Mouse (Mus musculus) neural tube, embryonic 11.5 days (tissue): Measurements from ENCODE around the gene Hist1h3c. TPM values are rescaled to one million over a fixed set of nuclear protein-coding genes. Genes with fewer than 3 reads are reported as not detected.

ENCODE experiments used
- ATAC-seq: fragments of 200-750 bp; cut with Nextera tagmentation; 2 replicates; pipeline ENCODE4 v1.8.0; 2017; ENCODE audit warnings: moderate number of reproducible peaks, mild to moderate bottlenecking, moderate TSS enrichment, moderate library complexity; ENCODE audit not compliant: insufficient read depth, low FRiP score, low TSS enrichment
- DNase-seq: peaks from one replicate; pipeline ENCODE4 v3.0.0-alpha.2; 2015; ENCODE audit warnings: low spot score
- H3K27ac ChIP-seq: fragments of 300-500 bp; sonication (generic); 2 replicates; pipeline ENCODE4 v1.5.1; 2014; ENCODE audit warnings: low read depth, mild to moderate bottlenecking, low read length
- H3K27me3 ChIP-seq: fragments of 300-500 bp; sonication (generic); 2 replicates; pipeline ENCODE4 v1.6.1; 2014; ENCODE audit warnings: mild to moderate bottlenecking, low read length, mixed read lengths; ENCODE audit not compliant: control insufficient read depth, insufficient read depth
- H3K36me3 ChIP-seq: fragments of 300-500 bp; sonication (generic); 2 replicates; pipeline ENCODE4 v1.6.1; 2014; ENCODE audit warnings: mild to moderate bottlenecking, low read length, moderate library complexity, mixed read lengths; ENCODE audit not compliant: control insufficient read depth, insufficient read depth
- H3K4me1 ChIP-seq: fragments of 300-500 bp; sonication (generic); 2 replicates; pipeline ENCODE4 v1.6.1; 2014; ENCODE audit warnings: low read length, mixed read lengths; ENCODE audit not compliant: control insufficient read depth, insufficient read depth
- H3K4me2 ChIP-seq: fragments of 300-500 bp; sonication (generic); 2 replicates; pipeline ENCODE4 v1.6.1; 2014; ENCODE audit warnings: low read depth, mild to moderate bottlenecking, moderate library complexity
- H3K4me3 ChIP-seq: fragments of 300-500 bp; sonication (generic); 2 replicates; pipeline ENCODE4 v1.5.1; 2014; ENCODE audit warnings: low read depth, low read length
- H3K9ac ChIP-seq: fragments of 300-500 bp; sonication (generic); 2 replicates; pipeline ENCODE4 v1.6.1; 2014; ENCODE audit warnings: mild to moderate bottlenecking, low read length
- H3K9me3 ChIP-seq: fragments of 300-500 bp; sonication (generic); 2 replicates; pipeline ENCODE4 v1.6.1; 2016; ENCODE audit warnings: low read length; ENCODE audit not compliant: control insufficient read depth
- WGBS: fragments of 180-500 bp; shearing (Covaris S2); extraction: QIAGEN DNeasy Blood & Tissue Kit; methylation state at CpG from one replicate; pipeline ENCODE4 v1.1.7; 2014; 5-methylcytosine and 5-hydroxymethylcytosine counted together
- polyA plus RNA-seq: library from polyadenylated mRNA; unstranded; fragments of >200 nt; fragmentation: Nextera tagmentation; extraction: Ambion mirVana; gene quantifications from 2 replicates; pipeline ENCODE4 v1.2.1, GENCODE M21; 2014

Gene Hist1h3c
- polyA plus RNA-seq, 1 experiment from 2014 or later: 8.3 TPM

GRCm38 (mm10) chr13:23738677-23739068 lies 6.7 kb downstream of the Hist1h3c start, which contains the start of gene Hist1h1c:
Gene Hist1h1c (plus strand): TSS chr13:23738808.
- Histone ChIP-seq H3K4me2 (peak within 1 kb of the TSS; percentile 93), H3K27me3 (no peaks in the 10 kb centered on the region), H3K9ac (peak within 1 kb of the TSS; percentile 81), H3K9me3 (no peaks in the 10 kb centered on the region), H3K4me3 (peak within 1 kb of the TSS; percentile 52), H3K36me3 (no peaks in the 10 kb centered on the region), H3K27ac (peak within 1 kb of the TSS; percentile 98), H3K4me1 (0 out of 2 replicates have a peak, but pooled peaks cover 6% of the 10 kb centered on the region)
- ATAC-seq: peak; percentile 95
- 0% methylated on average over 30 of the region's 38 CpGs for WGBS
- DNase-seq: peak; percentile 94

GRCm38 (mm10) chr13:23738041-23738440 lies 7.4 kb downstream of the Hist1h3c start:
- H3K27me3 ChIP-seq: no peaks in the 10 kb centered on the region
- H3K9me3 ChIP-seq: no peaks in the 10 kb centered on the region
- H3K4me3 ChIP-seq: no peak overlapping the region
- no peaks in the 10 kb centered on the region for H3K36me3 ChIP-seq
- peak overlapping the region; percentile 81; the same call in 1 of the 2 replicates for H3K9ac ChIP-seq
- peak overlapping the region; percentile 93; the same call in 1 of the 2 replicates for H3K4me2 ChIP-seq
- 0 out of 2 replicates have a peak, but pooled peaks cover 6% of the 10 kb centered on the region for H3K4me1 ChIP-seq
- peak overlapping the region; percentile 98; the same call in 1 of the 2 replicates for H3K27ac ChIP-seq
- DNase-seq (no peak), ATAC-seq (no peak)
- WGBS: 24% methylated on average over 4 of the region's 4 CpGs

- no peak overlapping the region for H3K27ac ChIP-seq
- H3K36me3 ChIP-seq: no peaks in the 10 kb centered on the region
- H3K27me3 ChIP-seq: no peaks in the 10 kb centered on the region
- H3K4me3 ChIP-seq: no peak overlapping the region
- 0 out of 2 replicates have a peak, but pooled peaks cover 6% of the 10 kb centered on the region for H3K4me1 ChIP-seq
- H3K4me2 ChIP-seq: no peak overlapping the region
- WGBS: 66% methylated on average over 5 of the region's 5 CpGs
- ATAC-seq (no peak), DNase-seq (no peak)
- no peak overlapping the region for H3K9ac ChIP-seq
- H3K9me3 ChIP-seq: no peaks in the 10 kb centered on the region
Measured at GRCm38 (mm10) chr13:23737091-23737490, 8.3 kb downstream of the Hist1h3c start.

- Histone ChIP-seq H3K27me3 (no peaks in the 10 kb centered on the region), H3K4me1 (no peaks in the 10 kb centered on the region), H3K4me2 (no peak overlapping the region), H3K4me3 (no peak overlapping the region), H3K9ac (no peak overlapping the region), H3K36me3 (no peaks in the 10 kb centered on the region), H3K9me3 (no peaks in the 10 kb centered on the region), H3K27ac (no peak overlapping the region)
- ATAC-seq: no peak
- 28% methylated on average over 8 of the region's 8 CpGs for WGBS
- no peak for DNase-seq
Measured at GRCm38 (mm10) chr13:23732156-23732804, 13.1 kb downstream of the Hist1h3c start.

- Histone ChIP-seq H3K36me3 (no peaks in the 10 kb centered on the region), H3K27me3 (no peaks in the 10 kb centered on the region), H3K4me1 (no peaks in the 10 kb centered on the region), H3K9ac (no peak overlapping the region), H3K4me3 (no peak overlapping the region), H3K4me2 (no peak overlapping the region), H3K27ac (no peak overlapping the region), H3K9me3 (no peaks in the 10 kb centered on the region)
- 36% methylated on average over 8 of the region's 8 CpGs for WGBS
- DNase-seq: no peak
- ATAC-seq: no peak
Measured at GRCm38 (mm10) chr13:23730479-23730878, 14.9 kb downstream of the Hist1h3c start.

- Histone ChIP-seq H3K9ac (no peak overlapping the region), H3K4me1 (no peaks in the 10 kb centered on the region), H3K36me3 (no peaks in the 10 kb centered on the region), H3K27ac (no peak overlapping the region), H3K4me3 (no peak overlapping the region), H3K4me2 (no peak overlapping the region), H3K9me3 (no peaks in the 10 kb centered on the region), H3K27me3 (no peaks in the 10 kb centered on the region)
- ATAC-seq (no peak), DNase-seq (no peak)
- WGBS: 94% methylated on average over 5 of the region's 5 CpGs
Measured at GRCm38 (mm10) chr13:23729706-23730105, 15.7 kb downstream of the Hist1h3c start.

- Histone ChIP-seq H3K4me2 (no peak overlapping the region), H3K27me3 (no peaks in the 10 kb centered on the region), H3K36me3 (no peaks in the 10 kb centered on the region), H3K4me3 (no peak overlapping the region), H3K9ac (no peak overlapping the region), H3K4me1 (no peaks in the 10 kb centered on the region), H3K9me3 (no peaks in the 10 kb centered on the region), H3K27ac (no peak overlapping the region)
- DNase-seq (no peak), ATAC-seq (no peak)
- 93% methylated on average over 9 of the region's 9 CpGs for WGBS
Measured at GRCm38 (mm10) chr13:23729192-23729525, 16.2 kb downstream of the Hist1h3c start.

GRCm38 (mm10) chr13:23728472-23729191 lies 16.8 kb downstream of the Hist1h3c start:
- H3K4me3 ChIP-seq: no peak overlapping the region
- no peaks in the 10 kb centered on the region for H3K27me3 ChIP-seq
- H3K36me3 ChIP-seq: no peaks in the 10 kb centered on the region
- WGBS: 87% methylated on average over 18 of the region's 18 CpGs
- no peak overlapping the region for H3K4me2 ChIP-seq
- H3K4me1 ChIP-seq: no peaks in the 10 kb centered on the region
- no peaks in the 10 kb centered on the region for H3K9me3 ChIP-seq
- H3K27ac ChIP-seq: no peak overlapping the region
- DNase-seq (no peak), ATAC-seq (no peak)
- H3K9ac ChIP-seq: no peak overlapping the region

GRCm38 (mm10) chr13:23725213-23725612 lies 20.2 kb downstream of the Hist1h3c start:
- H3K4me2 ChIP-seq: no peak overlapping the region
- H3K27me3 ChIP-seq: no peaks in the 10 kb centered on the region
- 40% methylated on average over 1 of the region's 1 CpGs for WGBS
- no peak overlapping the region for H3K27ac ChIP-seq
- H3K36me3 ChIP-seq: no peaks in the 10 kb centered on the region
- no peak overlapping the region for H3K9ac ChIP-seq
- ATAC-seq (no peak), DNase-seq (no peak)
- no peaks in the 10 kb centered on the region for H3K9me3 ChIP-seq
- no peak overlapping the region for H3K4me3 ChIP-seq
- no peaks in the 10 kb centered on the region for H3K4me1 ChIP-seq
